Mouse (Mus musculus) gastrocnemius, adult 8-10 months (tissue): Measurements from ENCODE around the gene Fau. TPM values are rescaled to one million over a fixed set of nuclear protein-coding genes. Genes with fewer than 3 reads are reported as not detected.
A peak's percentile ranks its signal among the peaks of the same experiment; 100 is the strongest.

Source experiments
- DNase-seq, 2 experiments: peaks; one replicate each; pipeline ENCODE4 v3.0.0; 2022; ENCODE audit warnings: low spot score in 2 of 2
- microRNA-seq: library from miRNA; unstranded; fragments of <30 nt; microRNA quantifications from one replicate; pipeline ENCODE4 v1.2.0, GENCODE M21; 2022
- total RNA-seq, 4 experiments: library from RNA; stranded (reverse); gene quantifications; 2 replicates each; pipeline ENCODE4 v1.2.4; 2022

Gene Fau
- total RNA-seq, 4 experiments from 2014 or later: 428 to 532 (median 479) TPM

DNA sequence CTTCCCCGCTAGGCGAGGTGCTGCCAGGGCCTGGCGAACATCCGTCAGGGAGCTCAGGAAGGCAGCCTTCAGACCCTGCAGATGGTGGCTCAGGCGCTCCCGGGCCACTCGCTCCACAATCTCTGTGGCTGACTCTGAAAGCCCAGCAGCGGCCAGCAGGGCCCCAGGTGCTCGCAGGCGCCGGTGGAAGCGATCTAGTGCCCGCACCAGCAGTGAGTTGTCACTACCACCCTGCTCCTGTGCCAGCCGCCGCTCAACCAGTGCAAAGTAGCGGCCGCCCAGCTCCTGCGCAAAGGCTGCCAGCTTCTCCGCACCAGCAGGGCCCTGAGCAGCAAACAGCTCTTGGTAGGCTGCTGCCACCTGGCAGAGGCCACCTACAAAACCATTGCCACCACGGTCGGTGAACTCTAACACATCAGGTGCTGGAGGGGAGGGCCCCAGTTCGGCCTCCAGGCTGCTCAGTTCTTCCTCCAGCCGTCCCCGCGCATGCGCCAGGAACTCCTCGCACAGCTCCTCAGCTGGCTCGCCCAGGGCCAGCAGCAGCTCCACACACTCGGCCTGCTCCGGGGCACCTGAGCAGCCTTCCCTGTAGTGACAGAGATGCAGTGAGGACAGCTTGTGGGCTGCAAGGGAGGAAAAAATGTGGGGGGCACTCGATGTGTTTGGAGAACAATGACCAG is 13.1 kb downstream of the Fau start:
- no peak for DNase-seq

DNA sequence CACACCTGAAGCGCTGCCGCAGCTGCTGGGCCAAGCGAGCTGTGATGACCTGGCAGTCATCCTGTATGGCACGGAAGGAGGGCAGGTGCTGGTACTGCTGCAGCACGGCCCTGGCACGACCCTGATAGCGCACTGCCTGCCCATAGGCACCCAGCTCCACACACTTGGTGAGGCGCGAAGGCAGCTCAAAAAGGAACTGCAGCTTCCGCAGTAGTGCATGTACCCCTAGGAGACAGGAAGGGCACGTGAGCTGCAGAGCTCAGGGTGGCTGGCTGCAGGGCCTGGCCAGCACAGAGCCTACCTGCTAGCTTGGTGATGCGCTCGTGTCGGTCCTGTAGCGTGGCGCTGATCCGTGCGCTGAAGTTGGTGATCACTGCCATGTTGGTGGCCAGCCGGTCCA is 13.6 kb downstream of the Fau start:
- DNase-seq: no peak

GRCm38 (mm10) chr19:6073889-6074288 is 16.2 kb downstream of the Fau start:
- DNase-seq: no peak

DNA sequence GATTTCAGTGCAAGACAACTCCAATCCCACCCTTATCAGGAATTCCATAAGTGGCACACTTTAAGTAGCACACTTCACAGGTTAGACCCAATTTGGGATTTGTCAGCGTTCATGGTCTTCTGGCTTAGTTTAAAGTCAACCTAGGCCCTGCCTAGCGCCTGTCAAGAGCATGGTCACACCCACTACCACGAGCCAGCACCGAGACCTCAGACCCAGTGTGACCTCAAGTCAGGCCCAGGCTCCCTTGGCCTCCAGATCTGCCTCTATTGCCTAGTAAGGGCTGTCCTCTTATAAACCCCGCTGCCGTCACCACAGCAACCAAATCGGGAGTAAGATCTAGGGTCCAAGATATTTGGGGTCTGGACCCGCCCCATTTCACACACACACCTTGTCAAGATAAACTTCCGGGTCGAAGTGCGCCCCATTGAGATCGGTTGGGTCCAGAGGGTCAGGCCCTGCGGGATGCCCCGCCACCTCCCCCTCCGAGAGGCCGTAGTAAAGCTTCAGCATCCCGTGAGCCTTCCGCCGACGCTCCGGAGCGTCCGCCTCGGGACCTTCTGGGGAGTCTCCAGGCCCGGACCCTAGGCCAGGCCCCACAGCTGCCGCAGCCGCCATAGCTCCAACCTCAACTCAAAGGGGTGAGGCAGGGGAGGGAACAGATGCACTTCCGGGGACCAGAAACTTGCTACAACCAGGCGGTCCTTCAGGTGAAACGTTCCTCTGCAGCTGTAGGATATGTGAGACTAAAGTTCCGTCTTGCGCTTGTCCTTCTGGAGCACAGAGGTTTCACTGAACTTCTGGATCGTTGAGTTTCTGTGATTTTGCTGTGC is 19.1 kb downstream of the Fau start, which contains the start of gene Vps51:
TSS of gene Vps51 (minus strand) at position 668 of the 830 bp plus-strand sequence.
- DNase-seq: peak; percentile 72 to 74

- DNase-seq: no peak
Measured at GRCm38 (mm10) chr19:6079983-6080480, 22.4 kb downstream of the Fau start, which contains the start of gene Tmem262. Tmem262 (plus strand) TSS chr19:6080033.

GRCm38 (mm10) chr19:6082156-6082555 is 24.5 kb downstream of the Fau start, which contains the start of gene Gm28374:
Gm28374 (minus strand) TSS chr19:6082256.
- DNase-seq: no peak

- peak; percentile 96 to 97 for DNase-seq
Measured at GRCm38 (mm10) chr19:6084478-6085248, 27.0 kb downstream of the Fau start, which contains the start of the genes Zfpl1 and Cdca5. Zfpl1 (minus strand) TSS chr19:6084956. Cdca5 (plus strand) TSS chr19:6084983.

GRCm38 (mm10) chr19:6085417-6085879 is 27.8 kb downstream of the Fau start:
- no peak for DNase-seq

GRCm38 (mm10) chr19:6088841-6089240 is 31.2 kb downstream of the Fau start:
- DNase-seq: no peak

- no peak for DNase-seq
Measured at GRCm38 (mm10) chr19:6094119-6094518, 36.5 kb downstream of the Fau start, which contains the start of gene AC131692.1. AC131692.1 (plus strand) TSS chr19:6094419.

DNA sequence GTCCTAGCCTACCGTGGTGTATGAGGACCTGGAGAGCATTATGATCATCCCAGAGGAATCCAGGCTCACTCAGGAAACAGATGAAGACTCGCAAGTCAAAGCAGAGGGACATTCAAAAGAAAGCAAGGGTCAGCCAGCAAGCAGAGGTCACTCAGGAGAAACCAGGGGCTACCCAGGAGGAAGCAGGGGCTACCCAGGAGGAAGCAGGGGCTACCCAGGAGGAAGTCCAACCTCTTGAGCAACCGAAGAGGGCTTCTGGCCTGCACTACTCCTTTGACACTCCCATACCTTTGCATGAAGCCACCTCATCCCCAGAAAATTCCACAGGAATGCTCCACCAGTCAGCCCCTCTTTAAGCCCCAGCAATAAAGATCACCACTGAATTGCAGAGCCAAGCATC is 40.2 kb downstream of the Fau start:
- no peak for DNase-seq

- no peak for DNase-seq
Measured at GRCm38 (mm10) chr19:6101186-6101585, 43.5 kb downstream of the Fau start.

- no peak for DNase-seq
Measured at GRCm38 (mm10) chr19:6102169-6102853, 44.7 kb downstream of the Fau start.

- no peak for DNase-seq
Measured at GRCm38 (mm10) chr19:6104476-6104875, 46.8 kb downstream of the Fau start.

- DNase-seq: no peak
Measured at GRCm38 (mm10) chr19:6105586-6105985, 47.9 kb downstream of the Fau start, which contains the start of gene Naaladl1. Naaladl1 (plus strand) TSS chr19:6105782.

Small RNA genes within 50 kb of the gene (microRNA-seq; reads per million reads assigned to microRNA genes)
- not detected for gene Mir6988

Other genes starting within 250 kb of the Fau start
- gene Frmd8, start 182.6 kb upstream of the Fau start, total RNA-seq: 1 to 10 TPM; 2.7 to 4.5 (median 3.0) TPM
- 1 to 10 TPM in 3 of 4 experiments, under 1 TPM in 1; 0.80 to 1.3 (median 1.1) TPM for gene Slc25a45, start 180.0 kb upstream of the Fau start, total RNA-seq
- gene Tigd3, start 163.7 kb upstream of the Fau start, total RNA-seq: under 1 TPM; 0.12 to 0.34 (median 0.26) TPM
- gene Dpf2, start 144.8 kb upstream of the Fau start, total RNA-seq: 10 to 100 TPM; 70.5 to 97.8 (median 77.4) TPM
- gene Cdc42ep2, start 133.0 kb upstream of the Fau start, total RNA-seq: 1 to 10 TPM; 8.6 to 9.9 (median 8.7) TPM
- 1 to 10 TPM; 4.5 to 9.4 (median 7.2) TPM for gene Pola2, start 93.6 kb upstream of the Fau start, total RNA-seq
- not detected for gene Slc22a20, start 71.7 kb upstream of the Fau start, total RNA-seq
- gene Capn1, start 41.9 kb upstream of the Fau start, total RNA-seq: 100 to 1,000 TPM in 1 of 4 experiments, 10 to 100 TPM in 3; 85.0 to 113 (median 89.0) TPM
- 10 to 100 TPM; 14.5 to 19.6 (median 18.7) TPM for gene Syvn1, start 11.3 kb upstream of the Fau start, total RNA-seq
- gene Mrpl49, start 59 bp upstream of the Fau start, total RNA-seq: 10 to 100 TPM; 21.2 to 23.0 (median 22.3) TPM
- gene Znhit2, start 3.3 kb downstream of the Fau start, total RNA-seq: 10 to 100 TPM; 10.2 to 11.3 (median 11.0) TPM
- gene Tm7sf2, start 10.5 kb downstream of the Fau start, total RNA-seq: 1 to 10 TPM; 2.5 to 5.5 (median 4.0) TPM
- gene Vps51, start 19.4 kb downstream of the Fau start, total RNA-seq: 10 to 100 TPM; 17.0 to 23.5 (median 20.4) TPM
- gene Tmem262, start 22.2 kb downstream of the Fau start, total RNA-seq: not detected
- gene Gm28374, start 24.4 kb downstream of the Fau start, total RNA-seq: not detected
- gene Zfpl1, start 27.1 kb downstream of the Fau start, total RNA-seq: 10 to 100 TPM; 11.0 to 15.0 (median 11.7) TPM
- gene Cdca5, start 27.1 kb downstream of the Fau start, total RNA-seq: not detected
- gene AC131692.1, start 36.6 kb downstream of the Fau start, total RNA-seq: not detected
- gene Naaladl1, start 47.9 kb downstream of the Fau start, total RNA-seq: not detected
- gene Sac3d1, start 60.8 kb downstream of the Fau start, total RNA-seq: 10 to 100 TPM in 3 of 4 experiments, 1 to 10 TPM in 1; 8.8 to 11.4 (median 11.3) TPM
- gene Snx15, start 70.5 kb downstream of the Fau start, total RNA-seq: 10 to 100 TPM in 2 of 4 experiments, 1 to 10 TPM in 2; 8.0 to 10.9 (median 9.7) TPM
- under 1 TPM; 0.24 to 0.44 (median 0.41) TPM for gene Batf2, start 83.1 kb downstream of the Fau start, total RNA-seq
- gene Arl2, start 83.7 kb downstream of the Fau start, total RNA-seq: 10 to 100 TPM; 68.5 to 81.8 (median 69.9) TPM
- not detected for gene Majin, start 126.5 kb downstream of the Fau start, total RNA-seq
- gene Gpha2, start 168.5 kb downstream of the Fau start, total RNA-seq: not detected
- gene Ppp2r5b, start 178.0 kb downstream of the Fau start, total RNA-seq: 10 to 100 TPM; 34.2 to 39.2 (median 36.4) TPM
- 10 to 100 TPM; 16.5 to 18.9 (median 18.6) TPM for gene Atg2a, start 183.8 kb downstream of the Fau start, total RNA-seq
- gene Ehd1, start 218.9 kb downstream of the Fau start, total RNA-seq: 10 to 100 TPM; 24.1 to 29.2 (median 26.5) TPM
- 10 to 100 TPM in 1 of 4 experiments, 1 to 10 TPM in 3; 7.6 to 11.5 (median 8.5) TPM for gene Cdc42bpg, start 248.6 kb downstream of the Fau start, total RNA-seq